Mouse (Mus musculus) kidney, embryonic 14.5 days (tissue): ENCODE measurements around the gene Rnf186. TPM values are rescaled to one million over a fixed set of nuclear protein-coding genes. Genes with fewer than 3 reads are reported as not detected.

Experiments
- ATAC-seq: fragments of 200-750 bp; cut with Nextera tagmentation; 2 replicates; pipeline ENCODE4 v1.8.0; 2017; ENCODE audit warnings: moderate number of reproducible peaks, mild to moderate bottlenecking, moderate TSS enrichment, moderate library complexity; ENCODE audit not compliant: low FRiP score, low TSS enrichment
- H3K27ac ChIP-seq: fragments of 300-500 bp; sonication (generic); 2 replicates; pipeline ENCODE4 v1.5.1; 2014; ENCODE audit warnings: low read depth, mild to moderate bottlenecking, low read length, moderate library complexity, mixed read lengths
- H3K27me3 ChIP-seq: fragments of 300-500 bp; sonication (generic); 2 replicates; pipeline ENCODE4 v1.6.1; 2014; ENCODE audit warnings: mild to moderate bottlenecking, low read length; ENCODE audit not compliant: control insufficient read depth, insufficient read depth
- H3K36me3 ChIP-seq: fragments of 300-500 bp; sonication (generic); 2 replicates; pipeline ENCODE4 v1.6.1; 2014; ENCODE audit warnings: low read length, mixed read lengths; ENCODE audit not compliant: control insufficient read depth, insufficient read depth
- H3K4me1 ChIP-seq: fragments of 300-500 bp; sonication (generic); 2 replicates; pipeline ENCODE4 v1.6.1; 2014; ENCODE audit warnings: low read length, mixed read lengths; ENCODE audit not compliant: control insufficient read depth, insufficient read depth
- H3K4me2 ChIP-seq: fragments of 300-500 bp; sonication (generic); replicated peaks from 2 replicates; pipeline ENCODE4 v1.6.1; 2014; ENCODE audit warnings: low read depth, mild to moderate bottlenecking, low read length
- H3K4me3 ChIP-seq: fragments of 300-500 bp; sonication (generic); 2 replicates; pipeline ENCODE4 v1.5.1; 2014; ENCODE audit warnings: mild to moderate bottlenecking, low read length
- H3K9ac ChIP-seq: fragments of 300-500 bp; sonication (generic); 2 replicates; pipeline ENCODE4 v1.6.1; 2014; ENCODE audit warnings: low read depth, mild to moderate bottlenecking, low read length, moderate library complexity
- H3K9me3 ChIP-seq: fragments of 300-500 bp; sonication (generic); 2 replicates; pipeline ENCODE4 v1.6.1; 2016; ENCODE audit warnings: low read length; ENCODE audit not compliant: control insufficient read depth
- WGBS: fragments of 180-500 bp; shearing (Covaris S2); extraction: QIAGEN DNeasy Blood & Tissue Kit; methylation state at CpG from one replicate; pipeline ENCODE4 v1.1.7; 2014; 5-methylcytosine and 5-hydroxymethylcytosine counted together
- polyA plus RNA-seq: library from polyadenylated mRNA; unstranded; fragments of >200 nt; fragmentation: Nextera tagmentation; extraction: Ambion mirVana; gene quantifications from 2 replicates; pipeline ENCODE4 v1.2.1, GENCODE M21; 2014

Rnf186 gene
- polyA plus RNA-seq, 1 experiment from 2014 or later, result 5.8 TPM

- 0 out of 2 replicates have a peak overlapping the region, but pooled peaks have one; percentile 42 for H3K27ac ChIP-seq
- no peak for ATAC-seq
Observed at GRCm38 (mm10) chr4:138965871-138966270, 1.0 kb upstream of the Rnf186 start.

DNA sequence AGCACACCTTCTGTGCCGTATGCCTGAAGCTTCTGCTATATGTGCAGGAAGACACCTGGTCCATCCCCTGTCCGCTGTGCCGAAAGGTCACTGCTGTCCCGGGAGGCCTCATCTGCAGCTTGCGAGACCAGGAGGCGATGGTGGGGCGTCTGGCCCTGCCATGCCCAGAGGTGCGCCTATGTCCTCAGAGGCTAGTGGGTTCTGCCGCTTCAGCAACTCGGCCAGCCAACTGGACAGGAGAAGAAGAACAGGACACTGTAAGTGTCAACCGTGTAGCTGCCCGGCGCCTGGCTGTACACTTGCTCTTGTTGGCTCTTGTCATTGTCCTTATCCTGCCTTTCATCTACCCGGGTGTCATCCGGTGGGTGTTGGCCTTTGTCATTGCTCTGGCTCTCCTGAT is 573 bp downstream of the Rnf186 start:
- peaks cover 14% of the 10 kb centered on the region; the same call in 1 of the 2 replicates for H3K4me1 ChIP-seq
- peak overlapping the region; percentile 24 for H3K4me2 ChIP-seq
- no peaks in the 10 kb centered on the region for H3K9me3 ChIP-seq
- H3K9ac ChIP-seq, result no peak overlapping the region
- peak overlapping the region; percentile 71; the same call in 1 of the 2 replicates for H3K27ac ChIP-seq
- no peak for ATAC-seq
- H3K27me3 ChIP-seq, result no peaks in the 10 kb centered on the region
- H3K4me3 ChIP-seq, result peak overlapping the region; percentile 12; the same call in 1 of the 2 replicates
- 81% methylated on average over 15 of the region's 15 CpGs for WGBS
- H3K36me3 ChIP-seq, result no peaks in the 10 kb centered on the region

More at GRCm38 (mm10) chr4:138965871-138966270, 1.0 kb upstream of the Rnf186 start:
- Histone ChIP-seq H3K4me2 (no peak overlapping the region), H3K27me3 (no peaks in the 10 kb centered on the region), H3K9me3 (no peaks in the 10 kb centered on the region), H3K4me3 (no peak overlapping the region), H3K4me1 (0 out of 2 replicates have a peak, but pooled peaks cover 7% of the 10 kb centered on the region), H3K36me3 (no peaks in the 10 kb centered on the region), H3K9ac (no peak overlapping the region)
- 79% methylated on average over 5 of the region's 5 CpGs for WGBS

DNA sequence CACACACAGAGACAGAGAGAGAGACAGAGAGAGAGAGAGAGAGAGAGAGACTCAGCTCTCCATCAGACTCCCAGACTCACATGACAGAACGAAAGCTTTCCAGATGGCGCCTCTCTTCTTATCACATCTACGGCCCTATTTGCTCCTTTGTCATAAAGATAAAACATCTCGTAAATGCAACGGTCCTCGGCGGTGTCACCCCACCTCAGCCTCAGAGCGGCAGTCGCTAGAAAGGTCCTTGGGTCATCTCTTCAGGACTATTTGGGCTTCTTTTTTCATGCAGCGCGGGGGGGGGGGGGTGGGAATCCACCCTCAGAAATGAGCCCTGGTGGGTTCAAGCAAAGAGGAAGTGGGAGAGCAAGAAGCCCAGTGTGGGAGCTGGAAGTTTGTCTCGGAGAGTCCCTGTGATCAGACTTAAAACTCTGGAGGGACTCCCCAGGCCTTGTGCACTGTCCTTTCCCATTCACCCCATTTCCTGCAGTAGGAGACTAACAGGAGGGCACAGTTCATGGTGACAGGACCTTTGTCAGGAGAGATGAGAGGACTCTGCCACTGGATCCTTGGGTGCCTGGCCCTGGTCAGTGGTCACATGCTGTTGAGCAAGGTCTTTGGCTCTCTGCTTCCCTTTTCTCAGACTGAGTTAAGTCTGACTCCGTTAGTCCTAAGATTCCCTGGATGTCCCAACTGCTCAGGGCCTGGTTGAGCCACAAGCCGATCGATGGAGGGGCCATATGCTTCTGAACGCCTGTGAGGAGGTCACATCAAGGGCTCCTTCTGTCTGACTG is 2.1 kb downstream of the Rnf186 start:
- Histone ChIP-seq H3K4me1 (peaks cover 20% of the 10 kb centered on the region), H3K27ac (no peak overlapping the region), H3K9ac (no peak overlapping the region; the same call in 1 of the 2 replicates), H3K4me3 (no peak overlapping the region), H3K4me2 (peak overlapping the region; percentile 13; the same call in 1 of the 2 replicates), H3K9me3 (no peaks in the 10 kb centered on the region), H3K36me3 (no peaks in the 10 kb centered on the region), H3K27me3 (no peaks in the 10 kb centered on the region)
- 46% methylated on average over 16 of the region's 16 CpGs for WGBS
- ATAC-seq, result no peak

DNA sequence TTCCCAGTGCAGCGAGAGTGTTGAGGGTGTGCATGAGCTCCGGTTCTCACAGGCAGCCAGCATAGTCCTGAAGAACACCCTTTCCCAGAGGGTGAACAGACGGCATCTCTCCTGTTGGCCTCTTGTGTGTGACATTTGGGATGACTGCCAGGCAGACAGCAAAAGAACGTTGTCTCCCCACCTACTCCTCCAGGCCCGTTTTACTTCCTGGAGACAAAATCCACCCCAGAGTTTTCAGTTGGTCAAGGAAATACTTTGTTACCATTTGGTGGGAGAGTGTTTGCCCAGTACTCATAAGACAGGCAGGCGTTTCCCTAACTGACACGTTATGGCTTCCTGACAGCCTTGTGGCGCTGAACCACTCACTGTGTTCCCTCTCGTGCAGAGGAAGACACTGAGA is 2.8 kb downstream of the Rnf186 start:
- Histone ChIP-seq H3K9me3 (no peaks in the 10 kb centered on the region), H3K27ac (no peak overlapping the region), H3K27me3 (no peaks in the 10 kb centered on the region), H3K36me3 (no peaks in the 10 kb centered on the region), H3K4me3 (no peak overlapping the region), H3K9ac (no peak overlapping the region), H3K4me1 (peaks cover 20% of the 10 kb centered on the region), H3K4me2 (no peak overlapping the region)
- no peak for ATAC-seq
- WGBS, result 42% methylated on average over 9 of the region's 9 CpGs

- ATAC-seq, result no peak
- Histone ChIP-seq H3K9me3 (no peaks in the 10 kb centered on the region), H3K27ac (0 out of 2 replicates have a peak overlapping the region, but pooled peaks have one; percentile 14), H3K4me3 (no peak overlapping the region), H3K36me3 (no peaks in the 10 kb centered on the region), H3K27me3 (no peaks in the 10 kb centered on the region), H3K4me1 (peaks cover 20% of the 10 kb centered on the region), H3K4me2 (no peak overlapping the region), H3K9ac (no peak overlapping the region)
- WGBS, result 92% methylated on average over 6 of the region's 6 CpGs
Observed at GRCm38 (mm10) chr4:138971371-138971770, 4.5 kb downstream of the Rnf186 start.

DNA sequence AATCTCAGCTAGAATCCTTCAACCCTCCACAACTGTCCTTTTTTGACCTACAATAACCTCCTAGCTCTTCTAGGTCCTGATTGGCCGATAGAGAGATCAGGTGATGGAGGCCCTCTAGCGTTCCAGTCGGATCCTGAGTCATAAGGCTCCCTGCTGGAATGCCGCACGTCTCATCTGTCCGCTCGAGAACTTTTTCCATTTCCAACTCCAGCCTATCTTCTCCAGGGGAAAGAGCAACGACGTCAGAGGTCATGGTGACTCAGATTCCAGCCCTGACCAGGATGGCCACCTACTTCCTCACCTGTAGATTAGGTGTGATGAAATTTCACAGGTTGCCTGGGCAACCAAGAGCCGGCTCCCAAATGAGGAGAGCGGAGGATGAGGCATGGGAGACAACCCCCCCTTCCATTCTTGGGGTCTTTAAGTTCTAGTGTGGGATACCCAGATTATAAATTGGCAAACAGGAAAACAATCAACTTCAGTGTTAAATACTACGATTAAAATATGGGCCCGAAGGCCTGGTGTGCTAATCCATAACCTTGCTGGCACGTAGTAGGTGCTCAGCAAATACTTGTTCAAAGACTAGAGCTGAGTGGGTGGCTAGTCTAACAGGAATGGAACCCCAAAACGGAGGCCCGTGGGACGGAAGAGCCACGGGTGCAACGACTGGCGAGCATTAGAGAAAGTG is 5.4 kb downstream of the Rnf186 start:
- H3K9me3 ChIP-seq, result no peaks in the 10 kb centered on the region
- H3K4me3 ChIP-seq, result peak overlapping the region; percentile 49
- WGBS, result 23% methylated on average over 20 of the region's 20 CpGs
- H3K27ac ChIP-seq, result peak overlapping the region; percentile 76; the same call in 1 of the 2 replicates
- H3K36me3 ChIP-seq, result no peaks in the 10 kb centered on the region
- H3K4me2 ChIP-seq, result peak overlapping the region; percentile 74
- 0 out of 2 replicates have a peak, but pooled peaks have one; percentile 37 for ATAC-seq
- no peaks in the 10 kb centered on the region for H3K27me3 ChIP-seq
- peaks cover 20% of the 10 kb centered on the region for H3K4me1 ChIP-seq
- peak overlapping the region; percentile 73 for H3K9ac ChIP-seq

GRCm38 (mm10) chr4:138972827-138973718 is 6.2 kb downstream of the Rnf186 start, which contains the start of gene Tmco4:
Gene Tmco4 (plus strand): TSS chr4:138972888.
- Histone ChIP-seq H3K9me3 (no peaks in the 10 kb centered on the region), H3K4me2 (peak within 1 kb of the TSS; percentile 74), H3K27me3 (no peaks in the 10 kb centered on the region), H3K9ac (peak within 1 kb of the TSS; percentile 73), H3K27ac (peak within 1 kb of the TSS; percentile 76; the same call in 1 of the 2 replicates), H3K4me1 (peaks cover 20% of the 10 kb centered on the region), H3K4me3 (peak within 1 kb of the TSS; percentile 49), H3K36me3 (no peaks in the 10 kb centered on the region)
- ATAC-seq, result peak; percentile 76
- WGBS, result 1% methylated on average over 50 of the region's 60 CpGs

GRCm38 (mm10) chr4:138973719-138974115 is 6.8 kb downstream of the Rnf186 start:
- Histone ChIP-seq H3K36me3 (no peaks in the 10 kb centered on the region), H3K9ac (peak overlapping the region; percentile 73; the same call in 1 of the 2 replicates), H3K4me1 (peaks cover 19% of the 10 kb centered on the region), H3K9me3 (no peaks in the 10 kb centered on the region), H3K27ac (0 out of 2 replicates have a peak overlapping the region, but pooled peaks have one; percentile 76), H3K4me2 (peak overlapping the region; percentile 74), H3K27me3 (no peaks in the 10 kb centered on the region), H3K4me3 (peak overlapping the region; percentile 49)
- WGBS, result 50% methylated on average over 3 of the region's 3 CpGs
- ATAC-seq, result 0 out of 2 replicates have a peak, but pooled peaks have one; percentile 1
